Mouse (Mus musculus): ENCODE measurements around the gene Csn1s1.

Gene Csn1s1

GRCm38 (mm10) chr5:87665908-87666307, at the start of gene Csn1s1:
TSS of gene Csn1s1 (plus strand) at chr5:87666208.
- no peak for DNase-seq (ENCODE audit: low read depth, low spot score)

DNA sequence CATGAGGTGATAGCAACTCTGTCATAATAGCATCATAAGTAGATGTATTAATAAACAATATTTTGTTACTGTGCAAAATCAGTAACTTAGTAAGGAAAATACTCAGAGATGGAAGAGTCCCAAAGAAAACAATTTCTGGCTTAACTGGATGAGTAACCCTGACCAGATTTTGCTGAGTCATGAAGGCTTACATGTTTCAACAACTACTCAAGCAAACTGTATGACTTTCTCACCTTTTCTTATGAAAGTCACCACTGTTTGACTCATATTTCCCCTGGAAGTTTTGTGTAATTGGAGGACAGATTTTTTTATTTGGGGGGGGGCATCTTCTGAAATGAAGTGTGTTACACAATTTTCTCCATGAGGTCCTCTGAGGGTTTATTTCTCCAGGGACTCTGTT, 43.3 kb upstream of the Csn1s1 start:
- DNase-seq (ENCODE audit: low read depth, low spot score), result no peak

GRCm38 (mm10) chr5:87642787-87643186, 23.2 kb upstream of the Csn1s1 start:
- DNase-seq (ENCODE audit: low read depth, low spot score), result no peak

DNA sequence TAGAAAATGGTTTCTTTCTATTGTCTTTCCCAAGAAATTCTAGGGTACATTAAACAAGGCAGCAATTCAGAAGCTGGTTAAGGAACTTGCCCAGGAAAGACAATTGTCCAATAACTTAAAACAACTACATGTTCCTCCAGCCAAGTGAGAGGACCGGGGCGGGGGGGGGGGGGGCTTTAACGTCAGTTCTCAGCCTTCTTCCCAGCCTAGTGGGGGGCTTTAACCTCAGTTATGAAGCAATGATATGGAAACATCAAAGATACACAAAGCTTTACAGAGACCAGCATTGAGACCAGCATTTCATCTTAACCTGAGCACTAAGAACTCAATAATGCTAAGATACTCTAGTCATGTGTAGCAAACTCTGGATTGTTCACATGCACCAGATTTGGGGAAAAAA, 33.5 kb downstream of the Csn1s1 start, which contains the start of gene Csn2:
Gene Csn2 (minus strand): TSS at position 101 of the 400 bp plus-strand sequence.
- no peak for DNase-seq (ENCODE audit: low read depth, low spot score)

DNA sequence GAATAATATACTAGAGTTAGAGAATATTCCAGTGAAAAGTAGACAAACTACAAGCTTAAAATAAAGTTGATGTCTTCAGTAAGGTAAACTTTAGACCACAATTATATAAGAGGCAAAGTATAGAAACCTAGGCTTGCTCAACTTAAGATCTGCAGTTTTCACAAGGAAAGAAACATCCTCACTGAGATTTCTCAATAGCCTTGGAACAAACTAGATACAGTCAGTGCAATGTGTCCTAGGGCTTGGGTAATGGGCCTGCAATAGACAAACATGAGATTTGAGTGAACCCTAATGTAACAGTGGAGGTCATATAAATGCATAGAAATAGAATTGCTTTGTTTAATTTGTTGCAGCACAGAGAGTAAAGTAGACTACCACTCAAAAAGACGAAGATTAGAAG, 39.9 kb downstream of the Csn1s1 start:
- DNase-seq (ENCODE audit: low read depth, low spot score), result no peak

All from skeletal muscle tissue, adult 2 months (tissue).